Mouse (Mus musculus): ENCODE measurements at regions not wholly inside any gene's neighbourhood (a gene's known extent, or its start where the extent isn't known, plus 50 kb on each side); places are given as distances from the start of the nearest gene placed in this dataset.

DNA sequence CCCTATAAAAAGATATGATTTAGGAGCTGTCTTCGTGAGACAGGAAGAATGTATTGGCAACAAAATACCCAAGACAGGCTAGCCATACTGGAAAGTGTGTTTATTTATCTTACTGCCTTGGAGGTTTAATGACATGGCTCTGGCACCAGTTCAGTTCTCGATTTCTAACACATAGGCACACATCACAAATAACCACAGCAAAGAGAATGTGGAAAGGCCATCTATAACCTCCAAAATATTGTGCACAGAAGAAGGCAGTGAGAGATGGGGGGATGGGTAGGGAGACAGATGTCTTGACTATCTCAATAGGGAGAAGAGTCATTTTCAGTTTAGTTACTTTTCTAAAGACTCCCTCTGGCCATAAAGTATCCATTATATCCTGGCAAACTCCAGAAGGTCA is 90.5 kb downstream of the Minar1 start:
- DNase-seq: no peak

DNA sequence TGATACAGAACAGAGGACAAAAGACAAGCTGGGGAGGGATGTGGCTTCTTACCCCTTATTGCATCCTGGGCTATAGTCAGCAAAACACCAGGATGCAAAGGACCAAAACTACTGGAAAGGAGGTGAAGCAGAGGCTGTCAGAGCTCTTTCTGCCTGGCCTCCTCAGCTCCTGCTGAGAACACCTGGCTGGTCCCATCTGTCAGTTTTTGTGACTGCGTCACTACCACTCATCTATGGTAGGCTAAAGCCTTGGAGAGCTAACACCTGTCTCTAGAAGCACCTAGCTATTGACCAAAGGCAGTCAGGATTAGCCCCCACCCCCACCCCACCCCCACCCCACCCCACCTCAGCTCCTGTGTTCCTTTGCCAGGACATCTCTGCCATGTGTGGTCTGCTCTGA is 98.8 kb downstream of the Minar1 start:
- DNase-seq: no peak

DNA sequence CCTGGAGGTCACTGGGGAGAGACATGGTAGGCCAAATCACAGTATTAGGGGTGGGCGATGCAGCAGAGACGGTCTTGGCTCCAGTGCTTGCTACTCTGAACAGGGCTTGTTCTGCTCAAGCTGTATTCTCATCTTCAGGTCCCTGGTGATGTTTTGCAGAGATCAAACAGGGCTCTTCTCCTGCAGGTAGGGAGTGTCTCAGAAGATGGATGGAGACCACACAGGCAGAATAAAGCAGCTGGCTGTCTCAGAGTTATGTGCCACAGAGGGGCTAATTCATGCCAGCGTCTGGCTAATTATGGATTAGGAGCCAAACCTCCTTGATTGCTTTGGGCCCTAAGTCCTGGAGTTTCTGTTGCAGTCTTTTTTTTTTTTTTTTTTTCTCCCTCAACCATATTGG is 99.2 kb downstream of the Minar1 start:
- DNase-seq: no peak

DNA sequence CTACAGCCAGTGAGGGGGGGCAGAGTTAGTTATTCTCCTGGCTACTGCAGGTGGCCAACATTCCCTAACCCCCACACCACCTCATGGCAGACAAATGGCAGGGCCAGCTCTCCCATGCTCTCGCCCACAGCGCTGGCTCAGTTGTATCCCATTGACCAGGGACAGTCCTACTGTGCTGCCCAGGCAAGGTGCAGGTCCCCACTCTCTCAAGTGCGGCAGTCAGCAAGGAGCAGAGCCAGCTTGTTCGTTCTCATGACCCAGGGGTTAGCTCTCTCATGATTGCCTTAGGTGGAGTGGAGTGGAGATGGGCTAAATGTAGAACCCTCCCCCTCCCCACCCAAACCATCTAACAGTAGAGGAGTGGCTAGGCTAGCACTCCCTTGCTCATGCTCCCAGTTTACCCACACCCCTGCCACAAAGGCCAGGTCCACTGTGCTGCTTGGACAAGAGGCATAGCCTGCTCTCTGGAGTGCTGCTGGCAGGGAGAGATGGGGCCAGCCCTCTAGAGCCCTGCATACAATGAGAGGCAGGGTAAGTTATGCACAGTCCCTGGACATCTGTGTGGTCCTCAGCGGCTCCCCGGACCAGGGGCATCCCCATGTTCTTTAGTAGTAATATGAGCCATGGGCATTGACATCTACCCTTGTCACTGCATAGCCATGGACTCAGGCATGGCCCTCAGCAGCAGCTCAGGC is 114.4 kb downstream of the Minar1 start:
- no peak for DNase-seq

DNA sequence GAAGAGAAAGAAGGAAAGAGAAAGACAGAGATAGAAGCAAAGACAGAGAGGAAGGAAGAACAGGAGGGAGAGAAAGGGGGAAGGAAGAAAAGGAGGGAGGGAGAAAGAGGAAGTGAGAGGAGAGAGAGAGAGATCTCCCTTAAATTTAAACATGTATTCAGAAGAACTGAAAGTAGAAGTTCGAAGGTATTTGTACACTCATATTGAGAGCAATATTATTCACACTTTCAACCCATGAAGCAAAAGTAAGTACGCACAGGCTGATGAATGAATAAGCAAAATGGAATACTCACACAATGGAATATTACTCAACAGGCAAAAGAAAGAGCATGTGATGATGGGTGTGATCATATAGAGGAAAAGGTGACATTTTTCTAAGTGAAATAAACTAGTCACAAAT is 120.8 kb downstream of the Minar1 start:
- DNase-seq: no peak

DNA sequence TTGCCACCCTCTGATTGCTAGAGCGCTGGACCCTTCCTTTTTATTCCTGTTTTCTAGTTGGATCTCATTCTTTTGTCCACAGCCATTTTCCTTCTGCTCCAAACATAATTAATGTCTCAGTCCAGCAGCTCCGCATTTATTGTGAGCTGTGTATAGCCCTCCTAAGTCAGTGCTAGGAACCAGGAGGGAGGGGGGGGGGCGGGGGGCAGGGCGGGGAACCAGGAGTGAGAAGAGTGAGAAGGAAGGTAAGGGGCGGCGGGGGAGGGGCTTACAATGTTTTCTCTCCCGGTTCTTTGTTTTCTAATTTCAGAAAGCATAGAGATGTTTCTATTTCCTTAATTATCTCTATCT is 125.6 kb downstream of the Minar1 start:
- DNase-seq: no peak

DNA sequence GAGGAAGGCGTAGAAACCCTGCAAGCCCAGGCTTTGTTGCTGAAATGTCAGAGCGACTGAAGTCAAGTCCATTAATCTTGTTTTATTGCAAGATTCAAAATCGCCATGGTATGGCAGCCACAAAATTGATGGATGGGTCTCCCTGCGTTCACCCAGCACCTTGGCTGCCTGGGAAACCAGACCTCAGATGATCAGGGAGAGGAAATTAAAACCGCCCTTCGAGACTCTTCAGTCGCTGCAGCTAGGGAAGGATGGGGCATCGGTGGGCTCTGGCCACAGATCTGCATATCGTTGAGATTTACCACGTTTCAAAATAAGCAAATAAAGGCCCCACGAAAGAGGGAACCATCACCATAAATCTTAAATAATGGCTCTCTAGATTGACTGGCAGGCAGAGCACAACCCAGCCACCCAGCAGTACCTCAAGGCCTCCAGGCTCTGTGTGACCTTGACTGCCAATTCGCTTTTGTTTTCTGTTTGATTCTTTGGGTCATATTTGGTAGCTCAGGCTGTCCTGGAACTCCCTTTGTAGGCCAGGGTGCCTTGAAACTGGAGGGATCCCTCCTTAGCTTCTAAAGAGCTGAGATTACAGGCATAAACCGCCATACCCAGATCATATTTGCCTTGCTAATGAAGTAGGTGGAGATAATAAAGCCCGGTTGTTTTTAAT is 126.1 kb downstream of the Minar1 start:
- no peak for DNase-seq

DNA sequence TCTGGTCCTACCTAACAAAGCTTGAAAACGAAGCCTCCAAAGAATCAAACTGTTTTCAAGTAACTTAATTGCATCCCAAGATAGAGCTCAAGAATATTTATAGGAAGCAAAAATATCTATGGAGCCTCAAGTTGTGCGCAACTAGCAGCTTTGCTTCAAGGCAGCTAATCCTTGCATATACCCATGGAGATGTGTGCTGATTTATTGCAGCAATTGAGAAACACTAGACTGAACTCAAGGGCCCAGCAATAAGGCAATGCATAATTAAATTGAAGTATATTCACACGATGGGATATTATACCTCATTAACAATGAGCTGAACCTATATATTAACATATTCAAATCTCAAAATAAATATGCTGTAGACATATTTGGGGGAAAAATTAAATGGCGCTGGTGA is 135.3 kb downstream of the Minar1 start:
- DNase-seq: no peak

DNA sequence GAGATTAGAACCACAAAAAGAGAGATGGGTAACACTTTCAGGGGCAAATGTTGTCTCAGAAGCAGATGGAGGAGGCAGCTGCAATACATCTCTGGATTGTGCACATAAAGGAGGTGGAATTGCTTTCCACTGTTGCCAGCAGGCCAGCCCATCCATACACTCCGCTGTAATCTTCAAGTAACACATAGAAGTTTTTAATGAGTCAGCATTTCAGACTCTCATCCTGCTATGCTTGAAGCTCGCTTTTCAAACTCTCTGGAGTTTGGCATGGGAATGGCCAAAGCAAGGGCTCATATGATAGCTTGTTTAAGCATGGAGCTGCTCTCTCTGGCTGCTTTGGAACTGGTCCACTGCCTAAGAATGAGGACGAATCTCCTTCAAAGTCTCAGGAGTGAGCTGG is 143.5 kb downstream of the Minar1 start:
- DNase-seq: no peak

DNA sequence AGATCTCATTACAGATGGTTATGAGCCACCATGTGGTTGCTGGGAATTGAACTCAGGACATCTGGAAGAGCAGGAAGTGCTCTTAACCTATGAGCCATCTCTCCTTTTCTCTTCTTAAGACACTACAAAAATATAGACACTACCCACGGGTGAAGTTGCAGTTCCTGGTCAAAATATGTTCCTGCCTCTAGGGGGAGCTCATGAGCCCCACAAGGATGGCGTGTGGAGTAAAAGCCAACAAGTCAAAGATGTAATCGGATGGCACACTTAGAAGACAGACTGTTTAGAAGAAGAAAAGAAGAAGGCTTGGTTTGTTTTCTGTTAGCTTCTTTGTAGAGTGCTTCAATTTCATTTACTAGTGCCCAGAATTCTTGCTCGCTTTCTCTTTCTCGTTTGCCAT is 161.7 kb downstream of the Minar1 start:
- DNase-seq: peak; percentile 53

DNA sequence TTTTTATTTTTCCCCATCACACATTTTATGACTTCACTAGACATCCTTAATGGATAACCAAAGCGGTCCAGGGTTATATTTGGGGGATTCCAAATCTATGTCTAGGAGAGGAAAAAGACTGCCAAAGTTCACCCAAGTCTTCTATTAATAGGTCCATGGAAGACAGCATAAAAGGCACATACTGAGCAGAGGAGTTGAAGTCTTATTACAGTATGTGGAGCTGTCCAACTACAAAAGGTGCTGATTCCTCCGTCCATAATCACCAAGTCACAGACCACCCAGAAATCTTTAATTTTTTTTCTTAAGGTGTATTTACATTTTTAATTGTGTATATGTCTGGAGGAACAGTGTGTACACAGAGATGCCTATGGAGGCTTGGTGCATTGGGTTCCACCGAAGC is 166.3 kb downstream of the Minar1 start:
- DNase-seq: no peak

DNA sequence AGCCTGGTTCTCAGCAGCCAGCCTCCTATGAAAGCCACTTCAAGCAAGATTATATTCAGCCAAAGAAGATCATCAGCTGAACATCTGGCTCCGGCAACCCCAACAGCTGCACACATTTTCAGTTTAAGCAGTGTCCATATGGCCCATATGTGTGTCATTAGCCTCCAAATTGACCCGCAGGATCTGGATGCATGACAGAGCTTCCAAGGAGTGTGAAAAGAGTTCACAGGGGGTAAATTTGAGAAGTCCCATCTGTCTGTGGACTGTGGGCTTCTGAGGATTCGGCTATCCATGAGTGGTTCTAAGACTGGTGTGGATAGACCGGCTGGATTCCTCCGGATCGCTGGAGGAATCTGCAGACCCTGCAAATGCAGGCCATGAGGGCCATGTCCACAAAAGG is 173.3 kb downstream of the Minar1 start:
- DNase-seq: no peak
